Mouse (Mus musculus): ENCODE measurements around the gene Ren1. TPM values are rescaled to one million over a fixed set of nuclear protein-coding genes. Genes with fewer than 3 reads are reported as not detected.
A peak's percentile ranks its signal among the peaks of the same experiment; 100 is the strongest.

Gene Ren1
- polyA plus RNA-seq (2015; fragmentation: Nextera tagmentation; extraction: Ambion mirVana): 0.64 and 0.88 TPM in 2 replicates

DNA sequence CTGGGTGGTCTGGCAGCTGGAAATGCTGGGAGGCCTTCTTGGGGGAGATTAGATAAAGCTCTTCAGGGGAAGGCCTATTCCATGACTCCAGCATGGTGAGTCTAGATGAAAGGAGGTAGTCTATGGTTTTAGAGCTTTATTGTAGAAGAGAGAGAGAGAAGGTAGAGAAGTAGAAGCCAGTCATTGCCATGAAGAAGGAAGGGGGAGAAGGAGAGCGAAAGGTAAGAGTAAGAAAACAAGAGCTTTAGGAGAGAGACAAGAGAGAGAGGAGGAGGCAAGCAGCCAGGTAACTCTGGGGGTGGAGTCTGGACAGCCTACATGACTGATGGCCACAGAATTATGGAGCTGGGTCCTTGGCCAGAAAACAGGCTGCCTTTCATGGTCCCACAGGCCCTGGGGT, at the start of gene Ren1:
Gene Ren1, plus strand, starts transcription at position 301 of the 400 bp plus-strand sequence.
- WGBS (ENCODE audit: insufficient replicate concordance): 73% methylated on average over 1 of the region's 1 CpGs

DNA sequence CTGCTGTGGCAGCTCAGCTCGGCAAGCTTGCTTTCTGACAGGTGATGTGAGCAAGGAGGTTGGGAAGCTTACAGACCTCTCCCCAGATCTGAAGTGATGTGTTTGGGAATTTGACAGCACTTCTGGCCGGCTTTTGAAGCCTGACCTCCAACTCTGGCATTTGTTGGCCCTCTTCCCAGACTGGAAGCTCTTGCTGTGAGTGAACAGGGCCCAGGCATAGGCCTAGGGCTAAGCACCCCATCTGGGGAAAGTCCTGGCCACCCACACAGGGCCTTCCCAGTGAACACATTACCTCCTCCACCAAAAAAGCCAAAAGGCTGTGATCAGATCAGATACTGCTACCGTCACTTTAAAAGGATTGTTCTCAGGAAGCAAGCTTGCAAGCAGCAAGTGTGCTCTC, 47.8 kb upstream of the Ren1 start:
- 45% methylated on average over 3 of the region's 3 CpGs for WGBS (ENCODE audit: insufficient replicate concordance)
- H3K36me3 ChIP-seq (replicated peaks; ENCODE audit: insufficient read depth, low read length): no peaks in the 10 kb centered on the region
- H3K9ac ChIP-seq (replicated peaks): no peak overlapping the region
- no peak overlapping the region for H3K4me3 ChIP-seq (ENCODE audit: low read depth, low read length)
- TF ChIP-seq EP300 (IDR thresholded peaks at IDR 0.05; ENCODE audit: low read depth): no peak
- no peak for TF ChIP-seq CTCF (IDR thresholded peaks at IDR 0.05; ENCODE audit: low read depth)
- ATAC-seq: peak; percentile 65
- H3K9me3 ChIP-seq (ENCODE audit: low read length): no peaks in the 10 kb centered on the region
- no peaks in the 10 kb centered on the region for H3K27me3 ChIP-seq (ENCODE audit: insufficient read depth, low read length)
- DNase-seq: peak; percentile 47
- H3K27ac ChIP-seq (ENCODE audit: low read depth): 0 out of 2 replicates have a peak overlapping the region, but pooled peaks have one; percentile 7
- H3K4me2 ChIP-seq (ENCODE audit: low read depth, low read length): no peak overlapping the region
- H3K4me1 ChIP-seq (ENCODE audit: insufficient read depth): no peaks in the 10 kb centered on the region

More for the DNA sequence above, at the start of gene Ren1:
- no peak for DNase-seq
- Histone ChIP-seq H3K27ac (ENCODE audit: low read depth) (no peak within 1 kb of the TSS), H3K36me3 (replicated peaks; ENCODE audit: insufficient read depth, low read length) (no peaks in the 10 kb centered on the region), H3K4me2 (ENCODE audit: low read depth, low read length) (no peak within 1 kb of the TSS), H3K27me3 (ENCODE audit: insufficient read depth, low read length) (no peaks in the 10 kb centered on the region), H3K9me3 (ENCODE audit: low read length) (no peaks in the 10 kb centered on the region), H3K4me3 (ENCODE audit: low read depth, low read length) (no peak within 1 kb of the TSS), H3K4me1 (ENCODE audit: insufficient read depth) (peaks cover 13% of the 10 kb centered on the region), H3K9ac (replicated peaks) (no peak within 1 kb of the TSS)
- TF ChIP-seq EP300 (IDR thresholded peaks at IDR 0.05; ENCODE audit: low read depth) (no peak), CTCF (IDR thresholded peaks at IDR 0.05; ENCODE audit: low read depth) (no peak)
- no peak for ATAC-seq

GRCm38 (mm10) chr1:133306842-133307241, 43.5 kb upstream of the Ren1 start:
- peaks cover 8% of the 10 kb centered on the region; the same call in 1 of the 2 replicates for H3K4me1 ChIP-seq (ENCODE audit: insufficient read depth)
- peak; percentile 77 for DNase-seq
- H3K27ac ChIP-seq (ENCODE audit: low read depth): no peak overlapping the region
- ATAC-seq: no peak
- no peaks in the 10 kb centered on the region for H3K36me3 ChIP-seq (replicated peaks; ENCODE audit: insufficient read depth, low read length)
- H3K4me2 ChIP-seq (ENCODE audit: low read depth, low read length): no peak overlapping the region
- TF ChIP-seq EP300 (IDR thresholded peaks at IDR 0.05; ENCODE audit: low read depth) (no peak), CTCF (IDR thresholded peaks at IDR 0.05; ENCODE audit: low read depth) (peak; percentile 86)
- no peaks in the 10 kb centered on the region for H3K27me3 ChIP-seq (ENCODE audit: insufficient read depth, low read length)
- H3K9me3 ChIP-seq (ENCODE audit: low read length): no peaks in the 10 kb centered on the region
- H3K9ac ChIP-seq (replicated peaks): no peak overlapping the region
- H3K4me3 ChIP-seq (ENCODE audit: low read depth, low read length): no peak overlapping the region
- 12% methylated on average over 4 of the region's 4 CpGs for WGBS (ENCODE audit: insufficient replicate concordance)

DNA sequence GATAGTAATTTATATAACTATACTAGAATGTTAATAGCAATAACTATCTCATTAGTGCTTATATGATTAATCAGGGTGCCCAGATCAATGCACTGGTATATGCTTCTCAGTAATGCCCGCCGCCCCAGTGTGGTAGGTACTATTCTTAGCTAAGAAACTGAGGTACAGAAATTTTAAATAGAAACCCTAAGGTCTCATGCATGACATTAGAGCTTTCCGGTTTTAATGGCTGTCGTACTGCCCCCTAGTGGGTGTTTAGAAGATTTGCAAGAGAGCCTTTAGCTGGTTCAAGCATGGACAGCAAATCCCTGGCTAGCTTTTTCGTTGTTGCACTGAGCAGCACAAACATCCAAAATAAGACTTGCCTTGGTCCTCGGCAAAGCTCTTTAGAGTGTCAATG, 43.0 kb upstream of the Ren1 start:
- Histone ChIP-seq H3K9me3 (ENCODE audit: low read length) (no peaks in the 10 kb centered on the region), H3K4me2 (ENCODE audit: low read depth, low read length) (no peak overlapping the region), H3K27me3 (ENCODE audit: insufficient read depth, low read length) (no peaks in the 10 kb centered on the region), H3K9ac (replicated peaks) (no peak overlapping the region), H3K36me3 (replicated peaks; ENCODE audit: insufficient read depth, low read length) (no peaks in the 10 kb centered on the region), H3K27ac (ENCODE audit: low read depth) (no peak overlapping the region), H3K4me1 (ENCODE audit: insufficient read depth) (peaks cover 8% of the 10 kb centered on the region; the same call in 1 of the 2 replicates), H3K4me3 (ENCODE audit: low read depth, low read length) (no peak overlapping the region)
- peak; percentile 79 for TF ChIP-seq CTCF (IDR thresholded peaks at IDR 0.05; ENCODE audit: low read depth)
- TF ChIP-seq EP300 (IDR thresholded peaks at IDR 0.05; ENCODE audit: low read depth): no peak
- DNase-seq (peak; percentile 30), ATAC-seq (no peak)
- WGBS (ENCODE audit: insufficient replicate concordance): 14% methylated on average over 6 of the region's 6 CpGs

DNA sequence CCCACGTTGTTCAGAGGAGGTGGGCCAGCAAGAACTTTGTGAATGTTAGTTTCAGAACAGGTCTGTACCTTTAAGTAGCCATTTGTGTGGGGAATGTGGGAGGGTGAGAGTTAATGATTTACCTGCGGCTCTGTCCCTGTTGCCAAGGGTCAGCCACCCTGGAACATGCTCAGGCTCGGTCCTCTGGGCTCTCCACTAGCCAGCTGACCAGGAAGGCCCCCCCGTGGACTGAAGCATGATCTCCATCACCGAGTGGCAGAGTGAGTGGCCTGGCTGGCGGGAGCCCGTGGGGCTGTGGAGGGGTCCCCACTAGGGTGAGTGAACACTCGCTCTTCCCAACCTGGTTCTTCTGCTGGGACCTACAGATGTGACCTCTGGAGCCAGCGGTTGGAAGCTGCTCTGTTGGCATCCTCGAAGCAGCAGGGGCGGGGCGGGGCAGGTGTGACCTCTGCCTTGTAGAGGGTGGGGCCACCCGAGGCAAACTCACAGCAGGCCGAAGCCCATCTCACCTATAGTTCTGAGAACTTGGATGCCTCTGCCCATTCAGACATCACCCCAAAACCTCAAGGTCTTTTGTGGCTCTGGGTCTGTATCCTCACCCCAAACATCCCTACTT, 40.5 kb upstream of the Ren1 start, which contains the start of gene Golt1a:
Gene Golt1a, plus strand, starts transcription at position 149 of the 616 bp plus-strand sequence.
- Histone ChIP-seq H3K9me3 (ENCODE audit: low read length) (no peaks in the 10 kb centered on the region), H3K4me3 (ENCODE audit: low read depth, low read length) (peak within 1 kb of the TSS; percentile 11; the same call in 1 of the 2 replicates), H3K27me3 (ENCODE audit: insufficient read depth, low read length) (no peaks in the 10 kb centered on the region), H3K4me2 (ENCODE audit: low read depth, low read length) (peak within 1 kb of the TSS; percentile 58), H3K9ac (replicated peaks) (no peak within 1 kb of the TSS), H3K4me1 (ENCODE audit: insufficient read depth) (peaks cover 8% of the 10 kb centered on the region; the same call in 1 of the 2 replicates), H3K36me3 (replicated peaks; ENCODE audit: insufficient read depth, low read length) (0 out of 2 replicates have a peak, but pooled peaks cover 2% of the 10 kb centered on the region), H3K27ac (ENCODE audit: low read depth) (peak within 1 kb of the TSS; percentile 83)
- TF ChIP-seq EP300 (IDR thresholded peaks at IDR 0.05; ENCODE audit: low read depth) (peak; percentile 31; the same call in 1 of the 2 replicates), CTCF (IDR thresholded peaks at IDR 0.05; ENCODE audit: low read depth) (no peak)
- WGBS (ENCODE audit: insufficient replicate concordance): 58% methylated on average over 14 of the region's 14 CpGs
- ATAC-seq (peak; percentile 91), DNase-seq (peak; percentile 74)

DNA sequence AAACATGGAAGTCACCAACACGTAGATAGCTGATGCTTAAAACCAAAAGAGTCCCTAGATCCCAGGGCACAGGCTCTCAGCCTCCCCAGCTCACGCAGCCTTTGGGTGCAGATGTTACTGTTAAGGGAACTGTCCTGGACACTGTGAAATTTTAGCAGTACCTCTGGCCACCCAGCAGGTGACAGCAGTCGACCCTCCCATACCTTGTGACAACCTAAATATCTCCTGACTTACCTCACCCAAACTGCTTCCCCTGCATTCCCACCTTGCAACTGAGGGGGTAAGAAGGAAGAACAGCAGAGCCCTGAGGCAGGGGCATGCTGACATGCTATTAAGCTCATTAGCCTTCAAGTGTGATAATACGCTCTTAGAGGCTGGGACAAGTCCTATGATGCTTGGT, 39.1 kb upstream of the Ren1 start:
- no peak overlapping the region for H3K4me3 ChIP-seq (ENCODE audit: low read depth, low read length)
- ATAC-seq (no peak), DNase-seq (no peak)
- H3K4me1 ChIP-seq (ENCODE audit: insufficient read depth): peaks cover 8% of the 10 kb centered on the region; the same call in 1 of the 2 replicates
- WGBS (ENCODE audit: insufficient replicate concordance): 54% methylated on average over 4 of the region's 4 CpGs
- H3K4me2 ChIP-seq (ENCODE audit: low read depth, low read length): no peak overlapping the region
- H3K27ac ChIP-seq (ENCODE audit: low read depth): no peak overlapping the region
- no peak overlapping the region for H3K9ac ChIP-seq (replicated peaks)
- TF ChIP-seq CTCF (IDR thresholded peaks at IDR 0.05; ENCODE audit: low read depth): peak; percentile 67
- no peak for TF ChIP-seq EP300 (IDR thresholded peaks at IDR 0.05; ENCODE audit: low read depth)
- H3K9me3 ChIP-seq (ENCODE audit: low read length): no peaks in the 10 kb centered on the region
- 0 out of 2 replicates have a peak, but pooled peaks cover 2% of the 10 kb centered on the region for H3K36me3 ChIP-seq (replicated peaks; ENCODE audit: insufficient read depth, low read length)
- H3K27me3 ChIP-seq (ENCODE audit: insufficient read depth, low read length): no peaks in the 10 kb centered on the region
